Mouse (Mus musculus): ENCODE measurements around the gene Skap1.

GRCm38 (mm10) chr11:96786731-96787450 is 322.5 kb downstream of the Skap1 start:
- no peak for TF ChIP-seq POLR2A (IDR thresholded peaks at IDR 0.05; ENCODE audit: low read depth, low read length)
- no peak for TF ChIP-seq CTCF (IDR thresholded peaks at IDR 0.05; ENCODE audit: borderline replicate concordance, insufficient read depth, low read length)
